Mouse (Mus musculus) E14TG2a.4 (cell line): ENCODE data around the gene Gnmt.

Experiments
- CTCF ChIP-seq: conservative IDR thresholded peaks from 2 replicates; pipeline ENCODE4 v1.5.1; 2014; ENCODE audit warnings: low read length
- NANOG ChIP-seq: IDR thresholded peaks from 2 replicates; pipeline ENCODE4 v1.6.1; 2014; ENCODE audit warnings: borderline replicate concordance, low read length, mixed read lengths
- POU5F1 ChIP-seq: IDR thresholded peaks from 2 replicates; pipeline ENCODE4 v1.6.1; 2014; ENCODE audit warnings: low read length, borderline replicate concordance

GRCm38 (mm10) chr17:46698515-46698914 is 30.5 kb downstream of the Gnmt start:
- TF ChIP-seq CTCF (no peak), POU5F1 (no peak), NANOG (no peak)
